Comparison of ENCODE assay signal across 9 mouse cellular contexts in genomic region chr3:127161085-127161837, GRCm38 (mm10).
DNase-seq lines count a peak whose midpoint lies in the region; ATAC-seq lines count a peak whose summit lies in the region.
"Had no signal": no experiment of that assay in that cellular context is flagged by ENCODE, and none has a peak within 500 bp of the region (broad histone marks: within the 10 kb centered on the region; RNA-seq: fewer than 3 reads in every experiment).

No protein-coding gene starts in this region.

- no peaks in the 10 kb centered on the region for H3K36me3 ChIP-seq in forebrain, embryonic 14.5 days (ENCODE audit: control insufficient read depth, insufficient read depth, low read length)
- no peaks in the 10 kb centered on the region for H3K36me3 ChIP-seq in liver, embryonic 16.5 days (ENCODE audit: control insufficient read depth, insufficient read depth)

- ATAC-seq in frontal cortex, adult (ENCODE audit: low TSS enrichment) = 0 out of 2 replicates have a peak, but pooled peaks have one; percentile 13
- ATAC-seq in forebrain, embryonic 14.5 days = no peak
- ATAC-seq in liver, embryonic 16.5 days (ENCODE audit: low read depth) = no peak
- no peak for ATAC-seq in inflammation-experienced regulatory T-cells, adult 6 months

- no peak overlapping the region for H3K27ac ChIP-seq in forebrain, embryonic 14.5 days (ENCODE audit: low read depth, low read length)
- H3K27ac ChIP-seq in liver, embryonic 16.5 days (ENCODE audit: low read length) = no peak overlapping the region
- H3K27ac ChIP-seq: macrophage had no signal

- no peaks in the 10 kb centered on the region for H3K9me3 ChIP-seq in forebrain, embryonic 14.5 days (replicated peaks; ENCODE audit: control insufficient read depth, low read length)
- no peaks in the 10 kb centered on the region for H3K9me3 ChIP-seq in liver, embryonic 16.5 days (replicated peaks; ENCODE audit: control insufficient read depth, low read length)

- peaks cover 9% of the 10 kb centered on the region; the same call in 1 of the 2 replicates for H3K4me1 ChIP-seq in forebrain, embryonic 14.5 days (ENCODE audit: control insufficient read depth, insufficient read depth, low read length)
- H3K4me1 ChIP-seq in liver, embryonic 16.5 days (ENCODE audit: control insufficient read depth, low read depth, low read length) = no peaks in the 10 kb centered on the region

- DNase-seq in frontal cortex, adult 2 months (ENCODE audit: extremely low spot score in 1 of 2, low spot score in 1 of 2) = no peak
- peak; percentile 6 for DNase-seq in ES-CJ7 (ENCODE audit: low read depth, low spot score)
- no peak for DNase-seq in forebrain, embryonic 14.5 days (ENCODE audit: low spot score)
- DNase-seq in T-cell, adult 2 months (ENCODE audit: low spot score) = no peak
- DNase-seq in adrenal gland, adult 18-20 months (ENCODE audit: low spot score in 2 of 2) = no peak

- peak overlapping the region; percentile 97 for H3K4me2 ChIP-seq in forebrain, embryonic 14.5 days (ENCODE audit: low read length)
- H3K4me2 ChIP-seq in liver, embryonic 16.5 days (ENCODE audit: low read depth, low read length) = peak overlapping the region; percentile 34

- H3K9ac ChIP-seq in forebrain, embryonic 14.5 days (ENCODE audit: low read length) = peak overlapping the region; percentile 70
- no peak overlapping the region for H3K9ac ChIP-seq in liver, embryonic 16.5 days (ENCODE audit: low read depth, low read length)

- H3K27me3 ChIP-seq in forebrain, embryonic 14.5 days (replicated peaks; ENCODE audit: control insufficient read depth, insufficient read depth, low read length) = no peaks in the 10 kb centered on the region
- H3K27me3 ChIP-seq in liver, embryonic 16.5 days (ENCODE audit: control insufficient read depth, insufficient read depth, low read depth, low read length) = peaks cover 22% of the 10 kb centered on the region

- 5% methylated on average over 23 of the region's 23 CpGs for WGBS in forebrain, embryonic 14.5 days
- WGBS in liver, embryonic 16.5 days (ENCODE audit: insufficient replicate concordance) = 7% methylated on average over 23 of the region's 23 CpGs

- peak overlapping the region; percentile 49 for H3K4me3 ChIP-seq in forebrain, embryonic 14.5 days (ENCODE audit: low read depth, low read length)
- peak overlapping the region; percentile 53 for H3K4me3 ChIP-seq in liver, embryonic 16.5 days (ENCODE audit: low read depth, low read length)
